7 mouse cellular contexts compared by ENCODE assay signal in genomic region chr16:94354450-94354849, GRCm38 (mm10). TPM values are rescaled to one million over a fixed set of nuclear protein-coding genes. Genes with fewer than 3 reads are reported as not detected.
DNase-seq lines count a peak whose midpoint lies in the region; ATAC-seq lines count a peak whose summit lies in the region.

No protein-coding gene starts in this region.

- intact Hi-C loops in left cerebral cortex, postnatal 14 days (cut with DNase I): no loop called here
- intact Hi-C loops in left cerebral cortex, postnatal 36 days (cut with DNase I): no loop called here

- peak; percentile 80 for ATAC-seq in granulocyte monocyte progenitor cell, adult 5-6 weeks (replicated peaks; ENCODE audit: poor library complexity, severe bottlenecking)

- peak; percentile 41 to 51 for DNase-seq in left cerebral cortex, postnatal 14 days (ENCODE audit: low spot score in 2 of 2)
- DNase-seq in left cerebral cortex, postnatal 36 days (ENCODE audit: low spot score in 2 of 2): no peak
- DNase-seq in R1 (ENCODE audit: low read depth, low spot score): peak; percentile 68
- DNase-seq in mesoderm, embryonic 11.5 days (ENCODE audit: low read depth, low spot score): peak; percentile 34
- no peak for DNase-seq in adrenal gland, postnatal 4 days (ENCODE audit: low spot score in 2 of 2)
- no peak for DNase-seq in urinary bladder, postnatal 4 days (ENCODE audit: low spot score in 2 of 2)

RNA-seq across cellular contexts. Expression of gene Ttc3, which starts 16.0 kb away (rescaled TPM):
- total RNA-seq in left cerebral cortex, postnatal 14 days (2021): 100 to 1,000 TPM; 802 to 810 TPM
- 100 to 1,000 TPM; 933 to 964 TPM for total RNA-seq in left cerebral cortex, postnatal 36 days (2021)
- total RNA-seq in granulocyte monocyte progenitor cell, adult 5-6 weeks (2014; fragmentation: Nextera tagmentation): 63.4 and 64.2 TPM in 2 replicates
- total RNA-seq in granulocyte monocyte progenitor cell, adult 5-6 weeks (2017): 84.1 and 118 TPM in 2 replicates
- total RNA-seq in adrenal gland, postnatal 4 days (2021): 100 to 1,000 TPM; 163 to 178 TPM

RNA-seq across cellular contexts. Expression of gene Pigp, which starts 17.2 kb away (rescaled TPM):
- 10 to 100 TPM; 42.0 to 44.8 TPM for total RNA-seq in left cerebral cortex, postnatal 14 days (2021)
- total RNA-seq in left cerebral cortex, postnatal 36 days (2021): 10 to 100 TPM; 43.1 to 43.8 TPM
- 38.2 and 48.2 TPM in 2 replicates for total RNA-seq in granulocyte monocyte progenitor cell, adult 5-6 weeks (2014; fragmentation: Nextera tagmentation)
- total RNA-seq in granulocyte monocyte progenitor cell, adult 5-6 weeks (2017): 13.4 and 26.4 TPM in 2 replicates
- 100 to 1,000 TPM; 101 to 106 TPM for total RNA-seq in adrenal gland, postnatal 4 days (2021)

RNA-seq across cellular contexts. Expression of gene Ripply3, which starts 26.2 kb away (rescaled TPM):
- under 1 TPM; 0.21 to 0.22 TPM for total RNA-seq in left cerebral cortex, postnatal 14 days (2021)
- under 1 TPM in 1 of 2 experiments, not detected in 1; 0.25 TPM for total RNA-seq in left cerebral cortex, postnatal 36 days (2021)
- total RNA-seq in granulocyte monocyte progenitor cell, adult 5-6 weeks (2014; fragmentation: Nextera tagmentation): not detected in 2 replicates
- total RNA-seq in granulocyte monocyte progenitor cell, adult 5-6 weeks (2017): not detected in 2 replicates
- total RNA-seq in adrenal gland, postnatal 4 days (2021): 1 to 10 TPM; 5.5 to 6.2 TPM

RNA-seq across cellular contexts. Expression of gene Hlcs, which starts 41.1 kb away (rescaled TPM):
- 10 to 100 TPM; 14.0 to 15.8 TPM for total RNA-seq in left cerebral cortex, postnatal 14 days (2021)
- 10 to 100 TPM; 15.6 to 20.0 TPM for total RNA-seq in left cerebral cortex, postnatal 36 days (2021)
- 6.9 and 11.7 TPM in 2 replicates for total RNA-seq in granulocyte monocyte progenitor cell, adult 5-6 weeks (2014; fragmentation: Nextera tagmentation)
- total RNA-seq in granulocyte monocyte progenitor cell, adult 5-6 weeks (2017): 6.2 and 6.7 TPM in 2 replicates
- total RNA-seq in adrenal gland, postnatal 4 days (2021): 10 to 100 TPM; 20.6 to 23.1 TPM

Comparison
In these comparisons a context has a peak if more than half of its experiments do, and no peak if none do; other contexts are left out.
1. DNase-seq: peak in left cerebral cortex, postnatal 14 days (2 of 2), R1 (single experiment) and mesoderm, embryonic 11.5 days (single experiment); none in left cerebral cortex, postnatal 36 days (0 of 2), adrenal gland, postnatal 4 days (0 of 2) and urinary bladder, postnatal 4 days (0 of 2).
2. RNA of gene Ttc3, which starts 16.0 kb away (total RNA-seq): 933 to 964 TPM in left cerebral cortex, postnatal 36 days and 802 to 810 TPM in left cerebral cortex, postnatal 14 days; 163 to 178 TPM in adrenal gland, postnatal 4 days and 63.4 to 118 TPM in granulocyte monocyte progenitor cell, adult 5-6 weeks; every median in the first group is over 4 times any median in the second.
3. RNA of gene Ripply3, which starts 26.2 kb away (total RNA-seq): 5.5 to 6.2 TPM in adrenal gland, postnatal 4 days; 0.25 TPM in left cerebral cortex, postnatal 36 days, 0.21 to 0.22 TPM in left cerebral cortex, postnatal 14 days and not detected in granulocyte monocyte progenitor cell, adult 5-6 weeks; every median in the first group is over 4 times any median in the second.